Mouse (Mus musculus) lung, adult 2 months (tissue): ENCODE results near the gene 2210408I21Rik.

ENCODE experiments used
- CTCF ChIP-seq: fragments of 200-500 bp; IDR thresholded peaks from 2 replicates; pipeline ENCODE4 v1.5.1; 2011; ENCODE audit warnings: mild to moderate bottlenecking, low read length, control low read depth; ENCODE audit not compliant: insufficient read depth
- POLR2A ChIP-seq: fragments of 200-500 bp; IDR thresholded peaks from 2 replicates; pipeline ENCODE4 v1.6.1; 2011; ENCODE audit warnings: low read depth, mild to moderate bottlenecking, control low read depth, low read length, borderline replicate concordance; ENCODE audit errors: extremely low read depth

DNA sequence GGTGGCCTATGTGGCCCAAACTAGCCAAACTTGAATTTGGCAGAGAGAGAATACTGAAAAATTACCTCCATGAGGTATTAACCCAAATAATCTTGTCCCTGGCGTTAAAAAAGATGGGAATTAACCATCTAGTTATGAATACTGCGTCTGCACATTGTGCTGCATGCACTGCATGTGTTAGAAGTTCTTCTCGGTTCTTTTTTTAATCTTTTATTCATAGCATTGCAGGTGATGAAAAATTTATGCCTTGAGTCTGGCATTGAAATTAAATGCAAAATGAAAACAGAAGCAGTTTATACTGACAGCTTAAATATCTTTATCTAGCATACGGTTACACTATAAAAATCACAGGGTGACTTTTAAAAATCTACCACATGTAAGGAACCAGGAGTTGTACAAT, 341.1 kb downstream of the 2210408I21Rik start:
- TF ChIP-seq CTCF: no peak
- no peak for TF ChIP-seq POLR2A
